Mouse (Mus musculus) CH12.LX (cell line): ENCODE measurements around the gene Ncoa7. TPM values are rescaled to one million over a fixed set of nuclear protein-coding genes. Genes with fewer than 3 reads are reported as not detected.

Experiments
- DNase-seq: peaks from one replicate; pipeline ENCODE4 v3.0.0-alpha.2; 2013; ENCODE audit errors: extremely low read depth
- H3K27ac ChIP-seq: 2 replicates; pipeline ENCODE4 v1.5.1; 2012; ENCODE audit warnings: low read depth, mild to moderate bottlenecking, control low read depth, moderate library complexity; ENCODE audit not compliant: insufficient read depth
- H3K27me3 ChIP-seq: replicated peaks from 2 replicates; pipeline ENCODE3; 2012; ENCODE audit warnings: inconsistent platforms
- H3K36me3 ChIP-seq, 2 experiments: replicated peaks in 1 of 2; 2 replicates each; pipeline versions ENCODE3 to v1.6.1; 2012; ENCODE audit warnings: inconsistent platforms in 1 of 2, low read length in 1 of 2, mild to moderate bottlenecking in 1 of 2, mixed read lengths in 1 of 2, moderate library complexity in 1 of 2; ENCODE audit not compliant: control insufficient read depth in 1 of 2, insufficient read depth in 1 of 2
- H3K4me1 ChIP-seq, 2 experiments: 2 replicates each; pipeline ENCODE4 v1.6.1; 2012; ENCODE audit warnings: inconsistent platforms in 1 of 2, moderate library complexity in 1 of 2; ENCODE audit not compliant: insufficient read depth in 2 of 2, control insufficient read depth in 1 of 2
- H3K4me2 ChIP-seq: 2 replicates; pipeline ENCODE4 v1.6.1; 2012; ENCODE audit warnings: low read depth, mild to moderate bottlenecking, control low read depth; ENCODE audit not compliant: poor library complexity, insufficient read depth, severe bottlenecking
- H3K4me3 ChIP-seq, 3 experiments: fragments of 150-350 bp in 1 of 3; sonication (generic) in 1 of 3; replicated peaks in 1 of 3; 2 replicates each; pipeline versions ENCODE3 to v1.5.1; 2011 to 2012; ENCODE audit warnings: low read depth in 2 of 3, low read length in 2 of 3, mild to moderate bottlenecking in 2 of 3, moderate library complexity in 2 of 3, control low read depth in 1 of 3, improper control_type of control experiment in 1 of 3, inconsistent platforms in 1 of 3, mixed read lengths in 1 of 3; ENCODE audit not compliant: poor library complexity in 1 of 3
- H3K79me2 ChIP-seq: replicated peaks from 2 replicates; pipeline ENCODE4 v1.6.1; 2012; ENCODE audit warnings: mild to moderate bottlenecking, moderate library complexity; ENCODE audit not compliant: control insufficient read depth, poor library complexity, insufficient read depth, severe bottlenecking; ENCODE audit errors: extremely low read depth
- H3K9ac ChIP-seq: 2 replicates; pipeline ENCODE4 v1.6.1; 2012; ENCODE audit warnings: low read depth, mild to moderate bottlenecking, control low read depth, moderate library complexity; ENCODE audit not compliant: insufficient read depth
- H3K9me3 ChIP-seq: replicated peaks from 2 replicates; pipeline ENCODE3; 2012; ENCODE audit warnings: low read length, inconsistent platforms, mixed read lengths
- BHLHE40 ChIP-seq: IDR thresholded peaks from 2 replicates; pipeline ENCODE4 v1.6.1; 2011; ENCODE audit warnings: mild to moderate bottlenecking, low read depth, low read length, improper control_type of control experiment
- CHD1 ChIP-seq: IDR thresholded peaks from 2 replicates; pipeline ENCODE4 v1.6.1; 2012; ENCODE audit warnings: low read depth, low read length, improper control_type of control experiment, inconsistent platforms
- CTCF ChIP-seq, 2 experiments: IDR thresholded peaks in 1 of 2; conservative IDR thresholded peaks in 1 of 2; 2 replicates each; pipeline ENCODE4 v1.5.1; 2011 to 2012; ENCODE audit warnings: low read depth in 2 of 2, low read length in 2 of 2, improper control_type of control experiment in 1 of 2, inconsistent platforms in 1 of 2, mild to moderate bottlenecking in 1 of 2, moderate library complexity in 1 of 2
- E2F4 ChIP-seq: IDR thresholded peaks from 2 replicates; pipeline ENCODE4 v1.6.1; 2011; ENCODE audit warnings: low read depth, low read length, improper control_type of control experiment; ENCODE audit not compliant: insufficient replicate concordance
- ETS1 ChIP-seq: conservative IDR thresholded peaks from 2 replicates; pipeline ENCODE4 v1.6.1; 2012; ENCODE audit warnings: low read depth, mild to moderate bottlenecking, inconsistent platforms, low read length, improper control_type of control experiment, moderate library complexity
- GABPA ChIP-seq: IDR thresholded peaks from 2 replicates; pipeline ENCODE4 v1.6.1; 2012; ENCODE audit warnings: low read depth, low read length, improper control_type of control experiment, inconsistent platforms; ENCODE audit not compliant: insufficient replicate concordance
- HCFC1 ChIP-seq: IDR thresholded peaks from 2 replicates; pipeline ENCODE4 v1.6.1; 2012; ENCODE audit warnings: low read depth, mild to moderate bottlenecking, inconsistent platforms, low read length, improper control_type of control experiment
- IRF4 ChIP-seq: IDR thresholded peaks from 2 replicates; pipeline ENCODE4 v1.6.1; 2014; ENCODE audit warnings: low read depth, mild to moderate bottlenecking, inconsistent platforms, low read length, improper control_type of control experiment
- JUN ChIP-seq: IDR thresholded peaks from 2 replicates; pipeline ENCODE4 v1.6.1; 2011; ENCODE audit warnings: low read depth, mild to moderate bottlenecking, low read length, improper control_type of control experiment, moderate library complexity; ENCODE audit not compliant: insufficient read depth
- JUND ChIP-seq: conservative IDR thresholded peaks from 2 replicates; pipeline ENCODE4 v1.6.1; 2011; ENCODE audit warnings: low read depth, low read length, improper control_type of control experiment
- KAT2A ChIP-seq: IDR thresholded peaks from 2 replicates; pipeline ENCODE4 v1.6.1; 2012; ENCODE audit warnings: low read length, improper control_type of control experiment, inconsistent platforms; ENCODE audit not compliant: insufficient replicate concordance
- MAFK ChIP-seq: IDR thresholded peaks from 2 replicates; pipeline ENCODE4 v1.6.1; 2011; ENCODE audit warnings: low read length, improper control_type of control experiment; ENCODE audit not compliant: insufficient replicate concordance
- MAX ChIP-seq: IDR thresholded peaks from 2 replicates; pipeline ENCODE4 v1.6.1; 2011; ENCODE audit warnings: low read length, improper control_type of control experiment
- MAZ ChIP-seq: IDR thresholded peaks from 2 replicates; pipeline ENCODE4 v1.6.1; 2012; ENCODE audit warnings: low read depth, mild to moderate bottlenecking, inconsistent platforms, low read length, improper control_type of control experiment, moderate library complexity
- MXI1 ChIP-seq: IDR thresholded peaks from 2 replicates; pipeline ENCODE4 v1.6.1; 2011; ENCODE audit warnings: mild to moderate bottlenecking, low read depth, low read length, improper control_type of control experiment
- NELFE ChIP-seq: IDR thresholded peaks from 2 replicates; pipeline ENCODE4 v1.6.1; 2011; ENCODE audit warnings: low read depth, low read length, improper control_type of control experiment
- POLR2A ChIP-seq: IDR thresholded peaks from 2 replicates; pipeline ENCODE4 v1.6.1; 2011; ENCODE audit warnings: low read depth, mild to moderate bottlenecking, improper control_type of control experiment, low read length
- RAD21 ChIP-seq: IDR thresholded peaks from 2 replicates; pipeline ENCODE4 v1.6.1; 2011; ENCODE audit warnings: low read depth, mild to moderate bottlenecking, low read length, improper control_type of control experiment, moderate library complexity
- RCOR1 ChIP-seq: conservative IDR thresholded peaks from 2 replicates; pipeline ENCODE4 v1.6.1; 2012; ENCODE audit warnings: low read depth, mild to moderate bottlenecking, inconsistent platforms, low read length, improper control_type of control experiment
- SIN3A ChIP-seq: IDR thresholded peaks from 2 replicates; pipeline ENCODE4 v1.6.1; 2012; ENCODE audit warnings: low read length, improper control_type of control experiment, inconsistent platforms
- TBP ChIP-seq: conservative IDR thresholded peaks from 2 replicates; pipeline ENCODE4 v1.6.1; 2011; ENCODE audit warnings: low read depth, low read length, improper control_type of control experiment
- TCF12 ChIP-seq: IDR thresholded peaks from 2 replicates; pipeline ENCODE4 v1.6.1; 2014; ENCODE audit warnings: low read depth, mild to moderate bottlenecking, inconsistent platforms, low read length, improper control_type of control experiment
- UBTF ChIP-seq: IDR thresholded peaks from 2 replicates; pipeline ENCODE4 v1.6.1; 2012; ENCODE audit warnings: low read depth, mild to moderate bottlenecking, inconsistent platforms, low read length, improper control_type of control experiment, moderate library complexity
- USF1 ChIP-seq: IDR thresholded peaks from 2 replicates; pipeline ENCODE4 v1.6.1; 2014; ENCODE audit warnings: low read depth, mild to moderate bottlenecking, inconsistent platforms, low read length, improper control_type of control experiment
- ZC3H11A ChIP-seq: IDR thresholded peaks from 2 replicates; pipeline ENCODE4 v1.6.1; 2012; ENCODE audit warnings: low read depth, mild to moderate bottlenecking, inconsistent platforms, low read length, improper control_type of control experiment
- ZMIZ1 ChIP-seq: IDR thresholded peaks from 2 replicates; pipeline ENCODE4 v1.6.1; 2012; ENCODE audit warnings: low read depth, mild to moderate bottlenecking, inconsistent platforms, low read length, improper control_type of control experiment
- ZNF384 ChIP-seq: IDR thresholded peaks from 2 replicates; pipeline ENCODE4 v1.6.1; 2012; ENCODE audit warnings: low read depth, low read length, improper control_type of control experiment, inconsistent platforms
- dilution Hi-C: fragments of 300-500 bp; cut with MboI; formaldehyde crosslinking; loops from 2 replicates; pipeline ENCODE4 v1.14.3; 2020; ENCODE audit warnings: low sequenced_read_pairs; ENCODE audit not compliant: extremely low pct_unique_long_range_greater_than_20kb, extremely low pct_ligation_motif_present
- in situ Hi-C: fragments of 300-500 bp; cut with MboI; formaldehyde crosslinking; loops from 3 replicates; pipeline ENCODE4 v1.14.3; 2019; ENCODE audit warnings: low sequenced_read_pairs, low pct_ligation_motif_present, low pct_unique_long_range_greater_than_20kb, mixed read lengths
- polyA plus RNA-seq: library from polyadenylated mRNA; unstranded; fragments of >175 nt; gene quantifications from 2 replicates; pipeline ENCODE4 v1.2.1, GENCODE M21; 2012; ENCODE audit warnings: low read depth; ENCODE audit not compliant: insufficient read length
- total RNA-seq, 2 experiments: library from RNA; depleted of rRNA; stranded (reverse); fragments of 300-350 nt in 1 of 2; fragments of >200 nt in 1 of 2; gene quantifications; 2 replicates each; pipeline ENCODE4 v1.2.3; 2012 to 2014

The Ncoa7 gene
- total and polyA plus RNA-seq, 3 experiments = 4.7 to 9.2 (median 7.0) TPM

- no peak for DNase-seq
- Histone ChIP-seq H3K4me2 (no peak overlapping the region), H3K4me1 (peaks cover 0 to 14% of the 10 kb centered on the region in 2 experiments; a peak in 1 of 4 replicates), H3K27ac (no peak overlapping the region), H3K79me2 (no peaks in the 10 kb centered on the region), H3K9ac (no peak overlapping the region), H3K27me3 (no peaks in the 10 kb centered on the region), H3K36me3 (peaks cover 0 to 12% of the 10 kb centered on the region in 2 experiments), H3K9me3 (no peaks in the 10 kb centered on the region), H3K4me3 (no peak overlapping the region)
- no peak for TF ChIP-seq POLR2A
- TF ChIP-seq ZC3H11A = no peak
- no peak for TF ChIP-seq E2F4
- no peak for TF ChIP-seq TCF12
- no peak for TF ChIP-seq KAT2A
- no peak for TF ChIP-seq RAD21
- no peak for TF ChIP-seq MAFK
- no peak for TF ChIP-seq MXI1
- dilution Hi-C loops (no loop called here), in situ Hi-C loops (no loop called here)
Measured at GRCm38 (mm10) chr10:30708039-30708438, 95.1 kb downstream of the Ncoa7 start.

- H3K79me2 ChIP-seq = no peaks in the 10 kb centered on the region
- in situ Hi-C loops = no loop called here
- no peak for TF ChIP-seq NELFE
- no peak for TF ChIP-seq ETS1
- TF ChIP-seq BHLHE40 = no peak
- TF ChIP-seq UBTF = no peak
- no peak for TF ChIP-seq TCF12
- TF ChIP-seq ZMIZ1 = no peak
- no peak for TF ChIP-seq HCFC1
- TF ChIP-seq ZC3H11A = no peak
- no peak for TF ChIP-seq ZNF384
- H3K4me2 ChIP-seq = no peak overlapping the region
- H3K27ac ChIP-seq = no peak overlapping the region
- H3K4me1 ChIP-seq = no peaks in the 10 kb centered on the region
- no peaks in the 10 kb centered on the region for H3K27me3 ChIP-seq
- H3K36me3 ChIP-seq = peaks cover 0 to 31% of the 10 kb centered on the region in 2 experiments
- no peak overlapping the region for H3K4me3 ChIP-seq
- H3K9me3 ChIP-seq = no peaks in the 10 kb centered on the region
- dilution Hi-C loops = no loop called here
- H3K9ac ChIP-seq = no peak overlapping the region
- DNase-seq = no peak
Measured at GRCm38 (mm10) chr10:30702663-30703062, 100.5 kb downstream of the Ncoa7 start.

- H3K27ac ChIP-seq = no peak overlapping the region
- dilution Hi-C loops = no loop called here
- no peak overlapping the region for H3K4me2 ChIP-seq
- H3K36me3 ChIP-seq = peaks cover 0 to 26% of the 10 kb centered on the region in 2 experiments
- no peak overlapping the region for H3K9ac ChIP-seq
- H3K9me3 ChIP-seq = no peaks in the 10 kb centered on the region
- no peak overlapping the region for H3K4me3 ChIP-seq
- H3K79me2 ChIP-seq = no peaks in the 10 kb centered on the region
- H3K4me1 ChIP-seq = no peaks in the 10 kb centered on the region
- in situ Hi-C loops = no loop called here
- H3K27me3 ChIP-seq = no peaks in the 10 kb centered on the region
- DNase-seq = no peak
- TF ChIP-seq MAZ (no peak), JUN (no peak), ETS1 (no peak), JUND (no peak), TBP (no peak), E2F4 (no peak), POLR2A (no peak), IRF4 (no peak), MAX (no peak), SIN3A (no peak), HCFC1 (no peak), CHD1 (no peak), GABPA (no peak), USF1 (no peak), MXI1 (no peak), CTCF (conservative IDR thresholded peaks at IDR 0.05 in 1 of 2, IDR thresholded peaks at IDR 0.05 in 1 of 2; ENCODE audit: low read depth in 2 of 2, low read length in 2 of 2) (no peak), RCOR1 (no peak), RAD21 (no peak)
Measured at GRCm38 (mm10) chr10:30686862-30687261, 116.3 kb downstream of the Ncoa7 start.
